Mouse (Mus musculus): ENCODE data around the gene Rab4a. TPM values are rescaled to one million over a fixed set of nuclear protein-coding genes. Genes with fewer than 3 reads are reported as not detected.

Rab4a gene
- polyA plus RNA-seq, 1 experiment from 2014 or later = 68.2 TPM

DNA sequence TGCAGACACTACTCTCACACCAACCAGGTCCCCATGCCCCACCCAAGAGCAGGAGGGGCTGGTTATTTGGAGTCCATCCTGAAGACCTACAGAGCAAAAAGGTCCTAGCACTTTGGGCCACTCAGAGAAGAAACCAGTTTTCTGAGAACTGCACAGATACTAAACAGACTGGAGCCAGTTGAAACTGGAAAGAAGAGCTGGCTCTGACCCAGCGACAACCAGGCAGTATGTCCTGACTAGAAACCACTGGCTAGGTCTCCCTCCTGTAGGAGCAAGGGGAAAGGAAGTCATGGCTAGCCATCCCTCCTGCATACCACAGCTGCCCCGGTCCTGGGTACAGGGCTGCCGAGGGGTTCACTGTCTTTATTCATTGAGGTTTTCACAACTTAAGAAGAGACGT, 39.3 kb upstream of the Rab4a start:
- H3K4me1 ChIP-seq (ENCODE audit: control insufficient read depth, insufficient read depth, low read length) = no peaks in the 10 kb centered on the region
- H3K27me3 ChIP-seq (replicated peaks; ENCODE audit: control insufficient read depth, insufficient read depth, low read length) = no peaks in the 10 kb centered on the region
- WGBS = 79% methylated on average over 4 of the region's 4 CpGs
- no peaks in the 10 kb centered on the region for H3K36me3 ChIP-seq (ENCODE audit: control insufficient read depth, insufficient read depth, low read length)
- no peak for DNase-seq (ENCODE audit: low spot score)
- no peaks in the 10 kb centered on the region for H3K9me3 ChIP-seq (replicated peaks; ENCODE audit: control insufficient read depth, low read length)
- no peak overlapping the region for H3K9ac ChIP-seq (ENCODE audit: low read length)
- no peak overlapping the region for H3K4me3 ChIP-seq (ENCODE audit: low read depth, low read length)
- H3K4me2 ChIP-seq (ENCODE audit: low read length) = no peak overlapping the region
- no peak overlapping the region for H3K27ac ChIP-seq (ENCODE audit: low read depth, low read length)
- ATAC-seq = no peak

DNA sequence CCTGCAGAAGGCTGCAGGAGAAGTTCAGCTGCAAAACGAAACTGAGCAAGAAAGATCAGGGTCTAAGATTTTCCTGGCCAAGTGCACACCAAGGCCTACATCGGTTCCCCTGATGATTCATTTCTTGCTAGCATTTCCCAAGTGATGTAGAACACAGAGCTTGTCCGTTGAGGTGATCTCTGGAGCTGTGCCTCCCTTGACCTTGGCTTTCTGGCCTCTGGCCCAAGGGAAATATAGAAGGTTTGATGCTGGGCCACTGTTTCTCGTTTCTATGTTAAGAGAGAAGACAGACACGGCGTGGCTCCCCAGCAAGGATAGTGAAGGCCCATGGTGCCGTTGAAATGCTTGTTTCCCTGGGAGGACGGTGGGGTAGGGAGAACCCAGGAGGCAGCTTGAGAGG, 37.9 kb upstream of the Rab4a start:
- Histone ChIP-seq H3K9me3 (replicated peaks; ENCODE audit: control insufficient read depth, low read length) (no peaks in the 10 kb centered on the region), H3K27ac (ENCODE audit: low read depth, low read length) (no peak overlapping the region), H3K4me1 (ENCODE audit: control insufficient read depth, insufficient read depth, low read length) (no peaks in the 10 kb centered on the region), H3K27me3 (replicated peaks; ENCODE audit: control insufficient read depth, insufficient read depth, low read length) (no peaks in the 10 kb centered on the region), H3K4me2 (ENCODE audit: low read length) (no peak overlapping the region), H3K4me3 (ENCODE audit: low read depth, low read length) (no peak overlapping the region), H3K9ac (ENCODE audit: low read length) (no peak overlapping the region), H3K36me3 (ENCODE audit: control insufficient read depth, insufficient read depth, low read length) (no peaks in the 10 kb centered on the region)
- WGBS = 82% methylated on average over 8 of the region's 8 CpGs
- DNase-seq (ENCODE audit: low spot score) = no peak
- ATAC-seq = no peak

DNA sequence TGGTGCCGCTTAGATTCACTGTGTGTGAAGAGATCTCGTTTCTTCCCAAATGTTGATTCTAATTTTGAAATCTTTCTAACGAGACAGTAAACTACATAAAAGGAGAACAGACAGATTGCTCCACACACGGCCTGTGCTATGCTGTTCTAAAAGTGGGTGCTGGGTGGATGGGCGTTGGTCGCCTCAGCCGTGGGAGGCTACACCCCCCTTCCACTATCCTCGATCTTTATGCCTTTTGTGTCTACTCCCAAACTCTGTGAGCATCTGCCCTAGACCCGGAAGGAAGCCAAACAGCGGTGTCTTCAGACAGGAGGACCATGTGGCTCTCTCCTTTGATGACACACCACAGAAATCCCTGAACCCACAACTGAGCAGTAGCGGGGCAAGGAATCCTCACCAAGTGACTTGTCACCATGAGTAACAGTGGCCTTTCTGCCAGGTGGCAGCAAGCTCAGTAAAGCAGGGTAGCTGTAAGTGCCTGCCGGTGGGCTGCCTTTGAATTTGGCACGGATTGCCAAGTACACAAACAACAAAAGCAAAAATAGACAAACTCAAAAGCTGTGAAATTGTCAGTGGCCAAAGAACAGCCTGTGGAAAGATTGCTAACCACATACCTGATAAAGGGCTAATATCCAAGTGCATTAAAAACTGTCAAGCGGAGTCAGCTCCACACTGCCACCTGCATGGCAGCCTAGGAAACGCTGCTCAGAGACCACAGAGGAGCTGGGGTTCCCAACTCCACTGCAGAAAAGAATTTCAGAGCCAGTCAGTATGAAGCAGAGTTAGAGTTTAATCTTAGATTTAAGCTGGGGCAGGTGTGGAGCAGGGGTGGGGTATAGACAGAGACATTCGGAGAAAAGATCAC, 37.1 kb upstream of the Rab4a start:
- H3K27me3 ChIP-seq (replicated peaks; ENCODE audit: control insufficient read depth, insufficient read depth, low read length) = no peaks in the 10 kb centered on the region
- H3K4me3 ChIP-seq (ENCODE audit: low read depth, low read length) = no peak overlapping the region
- ATAC-seq = no peak
- H3K9ac ChIP-seq (ENCODE audit: low read length) = 0 out of 2 replicates have a peak overlapping the region, but pooled peaks have one; percentile 13
- H3K9me3 ChIP-seq (replicated peaks; ENCODE audit: control insufficient read depth, low read length) = no peaks in the 10 kb centered on the region
- H3K4me2 ChIP-seq (ENCODE audit: low read length) = no peak overlapping the region
- H3K36me3 ChIP-seq (ENCODE audit: control insufficient read depth, insufficient read depth, low read length) = no peaks in the 10 kb centered on the region
- WGBS = 61% methylated on average over 16 of the region's 16 CpGs
- peak; percentile 75 for DNase-seq (ENCODE audit: low spot score)
- H3K27ac ChIP-seq (ENCODE audit: low read depth, low read length) = no peak overlapping the region
- no peaks in the 10 kb centered on the region for H3K4me1 ChIP-seq (ENCODE audit: control insufficient read depth, insufficient read depth, low read length)

DNA sequence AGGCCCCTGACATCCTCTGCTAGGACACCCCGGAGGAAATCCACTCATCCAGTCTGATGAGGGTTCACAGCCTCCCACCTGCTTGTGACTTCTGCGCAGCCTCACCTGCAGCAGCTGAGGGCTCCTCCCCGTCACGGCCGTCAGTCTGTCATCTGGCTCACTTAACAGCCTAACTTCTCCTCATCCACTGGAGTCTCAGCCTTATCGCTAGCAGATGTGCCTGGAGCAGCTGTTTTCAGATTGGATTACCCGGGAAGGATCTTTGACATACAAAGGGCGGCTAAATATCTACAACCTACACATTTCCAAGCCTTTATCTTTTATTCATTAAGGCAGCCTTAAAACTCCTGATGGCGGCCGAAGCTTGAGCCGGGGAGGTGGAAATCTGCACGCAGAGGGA, 32.3 kb upstream of the Rab4a start:
- WGBS = 82% methylated on average over 12 of the region's 12 CpGs
- Histone ChIP-seq H3K9me3 (replicated peaks; ENCODE audit: control insufficient read depth, low read length) (no peaks in the 10 kb centered on the region), H3K4me1 (ENCODE audit: control insufficient read depth, insufficient read depth, low read length) (no peaks in the 10 kb centered on the region), H3K27ac (ENCODE audit: low read depth, low read length) (no peak overlapping the region), H3K4me2 (ENCODE audit: low read length) (no peak overlapping the region), H3K4me3 (ENCODE audit: low read depth, low read length) (no peak overlapping the region), H3K36me3 (ENCODE audit: control insufficient read depth, insufficient read depth, low read length) (no peaks in the 10 kb centered on the region), H3K27me3 (replicated peaks; ENCODE audit: control insufficient read depth, insufficient read depth, low read length) (no peaks in the 10 kb centered on the region), H3K9ac (ENCODE audit: low read length) (no peak overlapping the region)
- DNase-seq (ENCODE audit: low spot score) (no peak), ATAC-seq (no peak)

DNA sequence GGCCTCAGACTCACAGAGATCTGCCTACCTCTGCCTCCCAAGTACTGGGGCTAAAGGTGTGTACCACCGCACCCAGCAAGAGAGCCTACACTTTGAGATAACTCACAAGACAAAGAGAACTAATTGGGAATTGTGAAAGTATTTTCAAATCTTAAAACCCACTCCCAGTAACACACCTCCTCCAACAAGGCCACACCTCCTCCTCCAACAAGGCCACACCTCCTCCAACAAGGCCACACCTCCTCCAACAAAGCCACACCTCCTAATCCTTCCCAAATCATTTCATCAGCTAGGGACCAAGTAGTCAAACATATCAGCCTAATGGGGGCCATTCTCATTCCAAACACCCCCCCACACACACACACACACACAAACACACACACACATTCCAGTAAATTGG, 31.3 kb upstream of the Rab4a start:
- Histone ChIP-seq H3K27me3 (replicated peaks; ENCODE audit: control insufficient read depth, insufficient read depth, low read length) (no peaks in the 10 kb centered on the region), H3K4me1 (ENCODE audit: control insufficient read depth, insufficient read depth, low read length) (no peaks in the 10 kb centered on the region), H3K36me3 (ENCODE audit: control insufficient read depth, insufficient read depth, low read length) (no peaks in the 10 kb centered on the region), H3K9me3 (replicated peaks; ENCODE audit: control insufficient read depth, low read length) (no peaks in the 10 kb centered on the region), H3K4me3 (ENCODE audit: low read depth, low read length) (no peak overlapping the region), H3K9ac (ENCODE audit: low read length) (no peak overlapping the region), H3K4me2 (ENCODE audit: low read length) (no peak overlapping the region), H3K27ac (ENCODE audit: low read depth, low read length) (no peak overlapping the region)
- no peak for ATAC-seq
- WGBS = 100% methylated on average over 1 of the region's 1 CpGs
- DNase-seq (ENCODE audit: low spot score) = no peak

DNA sequence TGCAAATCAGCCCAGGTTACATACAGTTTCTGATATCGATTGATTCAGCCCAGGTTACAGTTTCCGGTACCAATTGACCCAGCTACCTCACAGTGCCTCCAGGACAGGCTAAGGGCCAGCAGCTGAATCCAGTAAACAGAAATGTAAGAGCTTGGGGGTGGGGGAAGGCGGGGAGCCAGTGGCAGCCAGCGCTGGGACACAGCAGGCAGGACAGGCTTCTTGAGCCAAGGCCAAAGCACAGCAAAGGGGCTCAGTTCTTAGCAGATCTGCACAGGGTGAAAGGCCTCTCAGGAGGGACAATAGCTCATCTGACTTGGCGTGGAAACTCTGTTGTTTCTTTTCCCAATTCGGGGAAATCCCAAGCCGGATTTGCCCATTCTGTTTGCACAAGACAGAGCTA, 28.5 kb upstream of the Rab4a start:
- DNase-seq (ENCODE audit: low spot score) = no peak

DNA sequence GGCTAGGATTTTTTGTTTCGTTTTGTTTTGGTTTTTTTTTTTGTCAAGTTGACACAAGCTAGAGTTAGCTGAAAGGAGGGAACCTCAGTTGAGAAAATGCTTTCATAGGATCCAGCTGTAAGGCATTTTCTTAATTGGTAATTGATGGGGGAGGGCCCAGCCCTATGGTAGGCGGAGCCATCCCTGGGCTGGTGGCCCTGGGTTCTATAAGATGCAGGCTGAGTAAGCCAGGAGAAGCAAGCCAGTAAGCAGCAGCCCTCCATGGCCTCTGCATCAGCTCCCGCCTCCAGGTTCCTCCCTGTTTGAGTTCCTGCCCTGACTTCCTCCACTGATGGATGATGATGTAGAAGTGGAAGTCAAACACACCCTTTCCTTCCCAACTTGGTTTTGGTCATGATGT, 25.3 kb upstream of the Rab4a start:
- ATAC-seq (no peak), DNase-seq (ENCODE audit: low spot score) (no peak)
- Histone ChIP-seq H3K36me3 (ENCODE audit: control insufficient read depth, insufficient read depth, low read length) (no peaks in the 10 kb centered on the region), H3K9ac (ENCODE audit: low read length) (no peak overlapping the region), H3K4me1 (ENCODE audit: control insufficient read depth, insufficient read depth, low read length) (no peaks in the 10 kb centered on the region), H3K27ac (ENCODE audit: low read depth, low read length) (no peak overlapping the region), H3K4me2 (ENCODE audit: low read length) (no peak overlapping the region), H3K9me3 (replicated peaks; ENCODE audit: control insufficient read depth, low read length) (no peaks in the 10 kb centered on the region), H3K27me3 (replicated peaks; ENCODE audit: control insufficient read depth, insufficient read depth, low read length) (no peaks in the 10 kb centered on the region), H3K4me3 (ENCODE audit: low read depth, low read length) (no peak overlapping the region)
- WGBS = 59% methylated on average over 3 of the region's 3 CpGs

More for the DNA sequence above, 28.5 kb upstream of the Rab4a start:
- ATAC-seq = no peak
- Histone ChIP-seq H3K4me3 (ENCODE audit: low read depth, low read length) (no peak overlapping the region), H3K9me3 (replicated peaks; ENCODE audit: control insufficient read depth, low read length) (no peaks in the 10 kb centered on the region), H3K27ac (ENCODE audit: low read depth, low read length) (no peak overlapping the region), H3K27me3 (replicated peaks; ENCODE audit: control insufficient read depth, insufficient read depth, low read length) (no peaks in the 10 kb centered on the region), H3K4me2 (ENCODE audit: low read length) (no peak overlapping the region), H3K36me3 (ENCODE audit: control insufficient read depth, insufficient read depth, low read length) (no peaks in the 10 kb centered on the region), H3K4me1 (ENCODE audit: control insufficient read depth, insufficient read depth, low read length) (no peaks in the 10 kb centered on the region), H3K9ac (ENCODE audit: low read length) (no peak overlapping the region)
- WGBS = 38% methylated on average over 7 of the region's 7 CpGs

DNA sequence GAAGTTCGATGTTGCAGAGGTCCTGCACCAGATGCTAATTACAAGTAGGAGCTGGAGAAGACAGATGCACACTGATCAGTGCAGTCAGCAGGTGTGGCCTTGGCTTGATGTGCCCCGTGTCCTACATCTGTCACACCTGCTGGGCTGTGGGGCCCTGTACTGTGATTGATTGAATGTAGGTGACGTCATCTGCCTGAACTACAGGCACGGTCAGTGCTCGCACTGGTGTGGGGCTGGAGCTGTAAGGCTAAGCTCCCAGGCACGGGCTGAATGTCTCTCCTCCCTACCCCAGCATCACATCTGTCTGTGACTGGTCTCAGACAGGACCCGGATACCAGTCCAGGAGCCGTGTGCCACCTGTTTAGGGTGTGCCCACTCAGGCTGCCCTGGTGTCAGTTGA, 24.5 kb upstream of the Rab4a start:
- H3K4me3 ChIP-seq (ENCODE audit: low read depth, low read length) = no peak overlapping the region
- H3K4me2 ChIP-seq (ENCODE audit: low read length) = no peak overlapping the region
- no peaks in the 10 kb centered on the region for H3K9me3 ChIP-seq (replicated peaks; ENCODE audit: control insufficient read depth, low read length)
- H3K4me1 ChIP-seq (ENCODE audit: control insufficient read depth, insufficient read depth, low read length) = no peaks in the 10 kb centered on the region
- no peaks in the 10 kb centered on the region for H3K36me3 ChIP-seq (ENCODE audit: control insufficient read depth, insufficient read depth, low read length)
- no peak overlapping the region for H3K27ac ChIP-seq (ENCODE audit: low read depth, low read length)
- DNase-seq (ENCODE audit: low spot score) (no peak), ATAC-seq (no peak)
- no peaks in the 10 kb centered on the region for H3K27me3 ChIP-seq (replicated peaks; ENCODE audit: control insufficient read depth, insufficient read depth, low read length)
- no peak overlapping the region for H3K9ac ChIP-seq (ENCODE audit: low read length)
- 72% methylated on average over 8 of the region's 8 CpGs for WGBS

DNA sequence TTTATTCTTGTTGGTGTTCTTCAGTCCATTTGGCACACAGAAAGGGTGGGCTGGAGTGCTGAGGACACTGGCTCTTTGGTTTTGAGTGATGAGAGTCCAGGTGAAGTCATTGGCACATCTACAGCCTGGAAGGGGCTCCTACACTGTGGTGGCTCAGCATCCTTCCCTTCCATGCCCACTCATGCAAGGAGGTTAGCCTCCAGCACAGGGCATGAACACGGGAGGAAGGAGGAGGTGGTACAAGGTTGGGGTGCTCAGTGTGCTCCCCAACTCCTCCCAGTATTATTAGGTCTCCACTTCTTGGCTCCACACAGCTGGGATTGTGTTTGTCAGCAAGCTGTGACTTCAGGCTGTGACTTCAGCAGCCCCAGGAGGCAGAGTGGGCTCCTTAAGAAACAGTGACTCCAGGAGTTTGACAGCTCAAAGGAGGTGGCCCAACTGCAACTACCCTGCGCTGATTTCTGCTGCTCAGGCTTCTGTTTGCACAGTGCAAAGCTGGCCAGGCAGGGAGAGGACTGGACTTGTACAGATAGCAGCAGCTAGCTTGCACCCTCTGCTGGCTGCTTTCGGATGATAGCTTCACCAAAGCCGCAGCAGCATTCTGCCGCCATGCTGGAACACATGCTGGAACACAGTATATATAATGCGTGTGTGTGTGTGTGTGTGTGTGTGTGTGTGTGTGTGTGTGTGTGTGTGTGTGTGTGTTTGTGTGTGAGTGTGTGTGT, 22.1 kb upstream of the Rab4a start:
- no peaks in the 10 kb centered on the region for H3K27me3 ChIP-seq (replicated peaks; ENCODE audit: control insufficient read depth, insufficient read depth, low read length)
- no peak overlapping the region for H3K27ac ChIP-seq (ENCODE audit: low read depth, low read length)
- DNase-seq (ENCODE audit: low spot score) (peak; percentile 94), ATAC-seq (peak; percentile 92)
- no peak overlapping the region for H3K4me2 ChIP-seq (ENCODE audit: low read length)
- no peaks in the 10 kb centered on the region for H3K9me3 ChIP-seq (replicated peaks; ENCODE audit: control insufficient read depth, low read length)
- H3K4me1 ChIP-seq (ENCODE audit: control insufficient read depth, insufficient read depth, low read length) = no peaks in the 10 kb centered on the region
- no peak overlapping the region for H3K4me3 ChIP-seq (ENCODE audit: low read depth, low read length)
- 0 out of 2 replicates have a peak overlapping the region, but pooled peaks have one; percentile 2 for H3K9ac ChIP-seq (ENCODE audit: low read length)
- H3K36me3 ChIP-seq (ENCODE audit: control insufficient read depth, insufficient read depth, low read length) = no peaks in the 10 kb centered on the region
- 11% methylated on average over 6 of the region's 6 CpGs for WGBS

Data from forebrain, embryonic 14.5 days (tissue).